Mouse (Mus musculus): ENCODE data around the gene Tubb3. TPM values are rescaled to one million over a fixed set of nuclear protein-coding genes. Genes with fewer than 3 reads are reported as not detected.

Tubb3 gene
- polyA plus RNA-seq (2012; rRNA removed) = 858 and 1,002 TPM in 2 replicates

DNA sequence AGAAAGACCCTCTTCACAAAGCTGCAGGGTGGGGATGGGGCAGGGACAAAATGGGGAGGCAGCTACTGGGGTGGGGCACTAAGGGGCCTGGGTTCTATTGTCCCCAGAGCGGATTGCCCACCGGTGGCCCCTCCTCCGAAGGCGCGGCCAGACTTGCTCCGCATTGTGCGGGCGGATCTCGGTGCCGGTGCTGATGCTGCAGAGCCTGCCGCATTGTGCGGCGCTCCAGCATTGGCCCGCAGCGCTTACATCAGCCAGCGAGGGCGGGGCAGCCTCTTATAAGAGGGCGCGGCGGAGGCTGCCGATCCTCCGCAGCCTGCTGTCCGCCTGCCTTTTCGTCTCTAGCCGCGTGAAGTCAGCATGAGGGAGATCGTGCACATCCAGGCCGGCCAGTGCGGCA, at the start of gene Tubb3:
Gene Tubb3 (plus strand): TSS at position 179 of the 400 bp plus-strand sequence.

DNA sequence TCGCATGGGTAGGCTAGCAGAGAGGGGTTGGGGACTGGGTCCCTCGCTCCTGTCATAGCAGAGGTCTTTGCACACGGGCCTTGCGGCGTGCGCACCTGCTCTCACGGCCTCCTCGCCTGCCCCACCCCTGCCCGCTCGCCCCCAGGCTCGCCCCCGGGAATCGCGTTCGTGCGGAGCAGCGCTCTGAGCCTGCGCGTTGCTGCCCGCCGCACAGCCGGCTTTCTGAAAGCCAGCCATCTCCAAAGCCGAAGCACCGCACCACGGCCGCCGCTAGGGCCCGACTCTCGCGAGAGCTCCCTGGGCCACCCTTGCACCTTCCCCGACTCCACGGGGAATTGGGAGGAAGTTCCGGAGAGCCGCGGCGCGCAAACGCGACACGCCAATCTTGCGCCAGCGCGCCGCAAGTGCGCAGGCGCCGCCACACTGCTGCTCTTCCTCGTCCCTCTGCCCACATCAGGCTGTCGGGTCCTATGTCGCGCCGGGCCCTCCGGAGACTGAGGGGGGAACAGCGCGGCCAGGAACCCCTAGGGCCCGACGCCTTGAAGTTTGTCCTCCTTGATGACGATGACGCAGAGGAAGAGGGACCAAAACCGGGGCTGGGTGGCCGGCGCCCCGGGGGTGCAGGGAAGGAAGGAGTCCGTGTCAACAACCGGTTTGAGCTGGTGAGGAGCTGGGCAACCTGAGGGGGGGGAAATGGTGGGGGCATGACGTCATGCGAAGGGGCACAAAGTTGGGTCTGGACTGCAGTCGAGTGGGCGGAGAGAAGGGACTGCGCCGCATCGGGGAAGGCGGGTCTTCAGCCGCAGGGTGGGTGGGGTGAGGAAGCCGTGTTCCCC, 37.6 kb upstream of the Tubb3 start, which contains the start of gene Tcf25:
Gene Tcf25 (plus strand): TSS at position 351 of the 836 bp plus-strand sequence.

DNA sequence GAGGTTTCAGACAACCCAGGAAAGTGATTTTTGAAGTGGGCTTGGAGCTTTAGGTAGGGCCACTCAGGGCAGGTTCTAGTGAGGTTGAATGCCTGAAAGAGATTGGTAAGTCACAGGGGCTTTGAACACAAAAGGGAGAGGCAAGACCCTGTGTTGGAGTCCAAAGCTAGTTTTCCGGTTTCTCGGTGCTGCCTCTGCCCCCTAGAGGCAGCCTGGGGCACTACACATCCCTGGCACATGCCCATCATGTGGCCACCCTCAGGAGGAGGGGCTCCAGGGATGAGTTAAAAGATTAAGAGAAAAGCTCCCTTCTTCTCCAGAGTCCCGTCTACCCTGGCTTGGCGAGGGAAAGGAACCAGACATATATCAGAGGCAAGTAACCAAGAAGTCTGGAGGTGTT, 4.4 kb upstream of the Tubb3 start, which contains the start of gene Mc1r:
Gene Mc1r (plus strand): TSS at position 322 of the 400 bp plus-strand sequence.

DNA sequence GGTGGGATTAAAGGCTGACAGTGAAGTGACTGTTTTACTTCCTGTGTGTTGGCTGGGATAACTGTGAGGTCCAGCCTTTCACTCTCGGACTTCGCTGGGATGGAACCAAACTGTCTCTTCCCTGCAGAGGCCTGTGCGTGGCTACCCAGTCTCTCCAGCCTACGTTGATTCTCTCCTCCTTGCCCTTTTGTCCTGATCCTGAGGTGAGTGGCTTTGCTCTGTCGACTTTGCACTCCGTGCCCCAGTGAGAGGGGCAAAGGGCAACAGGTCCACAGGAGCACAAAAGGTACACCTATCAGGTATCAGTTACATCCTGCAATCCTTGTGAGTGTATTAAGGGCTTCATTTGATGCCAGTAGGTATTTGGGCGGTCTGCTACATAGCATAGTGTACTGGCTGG, 12.2 kb downstream of the Tubb3 start, which contains the start of gene Def8:
Gene Def8 (plus strand): TSS at position 87 of the 400 bp plus-strand sequence.

Other genes starting within 250 kb of the Tubb3 start
- gene Dpep1, start 225.2 kb upstream of the Tubb3 start, polyA plus RNA-seq (2012; rRNA removed) = 1.1 and 2.0 TPM in 2 replicates
- 81.7 and 91.7 TPM in 2 replicates for gene Chmp1a, start 198.7 kb upstream of the Tubb3 start, polyA plus RNA-seq (2012; rRNA removed)
- gene Spata33, start 198.6 kb upstream of the Tubb3 start, polyA plus RNA-seq (2012; rRNA removed) = 6.1 and 8.3 TPM in 2 replicates
- 92.9 and 95.0 TPM in 2 replicates for gene Cdk10, start 186.6 kb upstream of the Tubb3 start, polyA plus RNA-seq (2012; rRNA removed)
- gene Spata2l, start 175.2 kb upstream of the Tubb3 start, polyA plus RNA-seq (2012; rRNA removed) = 1.3 and 2.5 TPM in 2 replicates
- 30.9 and 36.9 TPM in 2 replicates for gene Zfp276, start 157.2 kb upstream of the Tubb3 start, polyA plus RNA-seq (2012; rRNA removed)
- 62.1 and 62.6 TPM in 2 replicates for gene Vps9d1, start 157.1 kb upstream of the Tubb3 start, polyA plus RNA-seq (2012; rRNA removed)
- gene Fanca, start 92.8 kb upstream of the Tubb3 start, polyA plus RNA-seq (2012; rRNA removed) = 66.6 and 68.8 TPM in 2 replicates
- gene Spire2, start 78.7 kb upstream of the Tubb3 start, polyA plus RNA-seq (2012; rRNA removed) = 12.7 and 30.7 TPM in 2 replicates
- 143 and 176 TPM in 2 replicates for gene Tcf25, start 37.7 kb upstream of the Tubb3 start, polyA plus RNA-seq (2012; rRNA removed)
- 0.04 and 0.05 TPM in 2 replicates for gene Mc1r, start 4.3 kb upstream of the Tubb3 start, polyA plus RNA-seq (2012; rRNA removed)
- gene Def8, start 12.1 kb downstream of the Tubb3 start, polyA plus RNA-seq (2012; rRNA removed) = 29.3 and 33.4 TPM in 2 replicates
- gene Afg3l1, start 66.5 kb downstream of the Tubb3 start, polyA plus RNA-seq (2012; rRNA removed) = 33.9 and 35.0 TPM in 2 replicates
- gene Dbndd1, start 104.0 kb downstream of the Tubb3 start, polyA plus RNA-seq (2012; rRNA removed) = 16.6 and 18.0 TPM in 2 replicates
- gene Gas8, start 107.4 kb downstream of the Tubb3 start, polyA plus RNA-seq (2012; rRNA removed) = 46.6 and 93.4 TPM in 2 replicates
- gene Rhou, start 242.5 kb downstream of the Tubb3 start, polyA plus RNA-seq (2012; rRNA removed) = 15.3 and 20.7 TPM in 2 replicates

Data from central nervous system, embryonic 11.5 days (tissue).